Mouse (Mus musculus): ENCODE data around the gene Gm10100. TPM values are rescaled to one million over a fixed set of nuclear protein-coding genes. Genes with fewer than 3 reads are reported as not detected.
"Not testable (repeated sequence)": the region's sequence is repeated elsewhere in the genome, so short reads cannot be mapped to it uniquely, and the experiment has no call there.

The Gm10100 gene
- not detected for total RNA-seq (2021)
- long read RNA-seq, experiment 1, result 0 reads
- long read RNA-seq, experiment 2, result 0 reads

DNA sequence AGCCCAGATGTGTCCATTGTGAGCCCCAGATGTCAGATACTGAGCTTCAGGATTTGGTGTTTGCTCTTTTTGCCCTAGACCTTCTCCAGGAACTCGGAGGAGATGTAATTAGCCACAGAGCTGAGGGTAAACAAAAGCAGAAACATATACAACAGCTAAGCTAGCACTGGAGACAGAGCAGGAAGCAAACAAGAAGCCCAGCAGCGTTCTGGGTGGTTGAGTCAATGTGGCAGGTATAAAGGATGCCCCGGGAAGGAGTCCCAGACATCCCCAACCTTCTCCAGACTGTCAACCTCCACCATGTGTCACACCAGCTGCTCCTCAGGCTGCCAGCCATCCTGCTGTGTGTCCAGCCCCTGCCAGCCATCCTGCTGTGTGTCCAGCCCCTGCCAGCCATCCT lies at the start of gene Gm10100:
Gene Gm10100, plus strand, starts transcription at position 301 of the 400 bp plus-strand sequence.
- no peak for DNase-seq

DNA sequence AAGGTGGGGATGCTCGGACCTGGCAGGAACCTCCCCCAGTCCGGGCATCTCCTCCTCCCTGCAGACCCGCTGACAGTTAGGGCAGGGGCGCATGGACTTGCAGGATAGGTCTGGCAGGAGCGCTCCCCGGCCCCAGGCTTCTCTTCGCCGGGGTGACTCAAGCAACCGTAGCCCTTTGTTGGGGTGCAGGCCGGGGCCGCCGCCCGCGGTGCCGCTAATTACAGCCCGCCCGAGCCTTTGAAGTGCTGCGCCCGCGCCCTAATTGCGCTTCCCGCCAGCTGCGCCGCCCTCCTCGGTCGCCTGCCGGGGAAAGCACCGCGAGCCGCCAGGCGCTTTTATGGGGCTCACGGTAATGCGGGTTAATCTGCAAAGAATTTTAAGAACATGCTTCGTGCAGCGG lies 48.7 kb upstream of the Gm10100 start:
- DNase-seq, result no peak

DNA sequence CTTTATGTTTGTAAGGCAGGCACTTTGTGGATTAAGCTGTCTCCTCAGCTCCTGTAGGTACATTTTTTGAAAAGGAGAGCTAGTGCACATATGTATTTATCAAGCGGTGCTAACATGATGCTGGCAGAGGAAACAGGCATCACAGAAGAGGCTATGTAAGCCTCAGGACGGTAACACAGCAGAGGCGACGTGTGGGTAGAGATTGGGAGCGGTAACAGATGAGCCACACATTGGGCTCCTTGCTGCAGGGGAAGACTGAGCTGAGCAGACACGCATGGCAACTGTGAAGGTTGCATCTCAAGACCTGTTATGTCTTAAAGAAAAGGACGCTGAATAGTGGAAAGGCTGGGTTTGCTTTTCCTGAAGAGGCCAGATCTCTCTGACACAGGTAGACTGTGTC lies 43.3 kb upstream of the Gm10100 start:
- DNase-seq, result no peak

DNA sequence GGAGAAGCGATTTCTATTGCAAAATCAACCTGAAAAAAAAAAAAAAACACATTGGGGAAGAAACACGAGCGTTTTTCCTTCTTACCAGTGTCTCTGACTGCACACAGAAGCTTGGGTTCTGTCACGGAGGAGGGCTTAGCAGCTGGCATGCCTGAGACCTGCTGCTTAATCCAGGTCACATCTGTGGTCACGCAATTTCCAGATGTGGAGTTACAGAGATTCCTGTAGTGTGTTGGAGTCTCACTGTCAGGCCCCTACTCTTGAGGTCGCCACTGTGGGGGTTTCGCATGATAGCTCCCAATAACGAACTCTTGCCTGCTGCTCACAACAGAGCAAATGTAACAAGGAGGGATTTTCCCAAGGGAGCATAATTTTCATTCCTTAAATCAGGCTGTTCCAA lies 42.1 kb upstream of the Gm10100 start:
- DNase-seq, result no peak

DNA sequence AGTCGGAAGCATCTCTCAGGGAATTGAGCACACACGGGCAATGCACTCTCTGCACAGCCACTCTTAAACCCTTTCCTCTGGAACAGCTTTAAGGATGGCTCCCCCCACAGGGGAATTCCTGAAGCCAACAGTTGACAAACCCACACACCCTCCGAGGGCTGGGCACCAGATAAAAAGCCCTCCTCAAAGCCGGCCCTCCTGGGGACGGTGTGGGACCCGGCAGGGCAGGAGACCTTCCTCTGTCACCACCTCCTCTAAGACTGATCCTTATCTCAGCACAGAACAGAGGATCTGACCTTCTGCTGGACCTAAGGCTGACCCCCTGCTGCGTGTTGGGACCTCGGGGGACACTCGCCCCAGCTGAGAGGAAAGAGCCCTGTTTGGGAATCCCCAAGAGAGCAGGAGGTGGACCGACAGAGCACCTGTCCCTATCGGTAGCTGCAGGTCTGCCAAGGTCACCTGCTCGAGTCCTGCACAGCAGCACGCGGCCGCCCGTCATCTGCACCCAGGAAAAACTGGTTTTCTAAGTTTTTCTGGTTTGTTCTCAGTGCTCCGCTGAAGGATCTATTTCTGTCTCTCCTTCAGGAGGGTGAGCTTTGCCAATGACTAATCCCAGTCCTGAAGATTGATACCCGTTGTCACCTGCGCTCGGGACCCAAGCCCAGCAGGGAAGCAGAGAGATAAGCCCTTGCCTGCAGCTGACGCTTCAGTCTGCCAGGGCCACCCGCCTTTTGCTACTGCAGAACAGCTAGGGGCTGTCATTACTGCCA lies 40.2 kb upstream of the Gm10100 start, which contains the start of gene Tspear:
Gene Tspear, plus strand, starts transcription at position 675 of the 770 bp plus-strand sequence.
- peak; percentile 13 to 18 for DNase-seq

DNA sequence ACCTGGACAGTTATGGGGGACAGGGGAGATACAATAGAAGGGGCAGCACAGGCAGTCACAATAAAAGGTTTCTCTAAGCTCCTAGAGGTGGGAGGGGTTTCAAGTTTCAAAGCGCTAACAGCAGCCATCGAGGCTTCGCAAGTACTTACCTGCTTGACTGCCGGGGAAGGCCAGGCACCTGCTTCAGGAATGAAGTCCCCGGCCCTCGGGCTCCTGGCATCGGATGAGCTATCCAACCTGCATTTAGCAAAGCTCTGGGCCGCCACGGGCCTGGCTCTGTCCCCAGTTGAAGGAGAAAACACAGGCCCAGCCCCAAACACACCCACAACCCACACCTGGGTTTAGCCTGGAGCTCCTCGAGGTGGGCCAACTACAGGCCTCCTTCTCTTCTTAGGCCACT lies 39.3 kb upstream of the Gm10100 start:
- no peak for DNase-seq

DNA sequence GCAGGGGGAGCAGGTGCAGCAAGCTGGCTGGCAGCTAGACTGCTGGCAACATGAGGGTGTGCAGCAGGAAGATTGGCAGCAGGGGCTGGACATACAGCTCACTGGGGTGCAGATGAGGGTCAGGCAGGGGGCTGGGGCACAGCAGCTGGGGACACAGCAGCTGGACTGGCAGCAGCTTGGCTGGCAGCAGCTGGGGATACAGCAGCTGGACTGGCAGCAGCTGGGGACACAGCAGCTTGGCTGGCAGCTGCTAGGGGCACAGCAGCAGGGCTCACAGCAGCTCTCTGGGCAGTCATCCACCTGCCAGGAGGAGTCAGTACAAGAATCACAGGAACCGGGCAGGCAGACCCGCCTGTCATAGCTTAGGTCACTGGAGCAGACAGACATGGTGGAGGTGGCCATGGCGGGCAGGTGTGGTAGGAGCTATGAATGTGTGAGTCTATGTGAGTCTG lies 35.9 kb upstream of the Gm10100 start, which contains the start of gene Gm19402:
Gene Gm19402, minus strand, starts transcription at position 402 of the 452 bp plus-strand sequence.
- DNase-seq, result not testable (repeated sequence)

DNA sequence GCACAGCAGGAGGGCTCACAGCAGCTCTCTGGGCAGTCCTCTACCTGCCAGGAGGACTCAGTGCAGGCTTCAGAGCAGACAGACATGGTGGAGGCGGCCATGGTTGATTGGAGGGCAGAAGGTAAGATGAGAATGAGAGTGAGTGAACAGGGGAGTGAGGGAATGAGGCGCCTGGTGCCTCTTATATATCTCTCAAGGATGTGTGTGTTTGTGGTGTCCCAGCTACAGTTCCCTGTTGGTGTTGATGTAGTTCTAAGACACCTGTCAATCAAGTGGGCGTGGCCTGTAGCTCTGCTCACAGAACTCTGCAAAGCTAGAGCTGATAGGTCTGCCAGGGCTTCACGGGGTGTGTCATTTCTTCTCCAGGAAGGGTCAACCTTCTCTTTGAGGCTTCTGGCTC lies 29.2 kb upstream of the Gm10100 start, which contains the start of gene Gm9508:
Gene Gm9508, minus strand, starts transcription at position 101 of the 400 bp plus-strand sequence.
- no peak for DNase-seq

DNA sequence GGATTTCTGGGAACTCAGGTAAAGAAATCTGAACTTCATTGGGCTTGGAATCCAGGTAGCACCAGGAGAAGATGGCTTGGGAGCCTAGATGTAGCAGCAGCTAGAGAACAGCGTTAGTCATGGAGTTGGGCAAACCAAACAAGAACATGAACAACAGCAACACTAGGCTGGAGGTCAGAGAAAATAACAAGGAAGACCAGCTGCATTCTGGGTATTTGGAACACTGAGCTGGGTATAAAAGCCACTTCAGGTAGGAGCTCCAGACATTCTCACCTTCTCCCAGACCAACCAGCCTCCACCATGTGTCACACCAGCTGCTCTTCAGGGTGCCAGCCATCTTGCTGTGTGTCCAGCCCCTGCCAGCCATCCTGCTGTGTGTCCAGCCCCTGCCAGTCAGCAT lies 20.0 kb upstream of the Gm10100 start, which contains the start of gene Gm10272:
Gene Gm10272, plus strand, starts transcription at position 301 of the 400 bp plus-strand sequence.
- no peak for DNase-seq

DNA sequence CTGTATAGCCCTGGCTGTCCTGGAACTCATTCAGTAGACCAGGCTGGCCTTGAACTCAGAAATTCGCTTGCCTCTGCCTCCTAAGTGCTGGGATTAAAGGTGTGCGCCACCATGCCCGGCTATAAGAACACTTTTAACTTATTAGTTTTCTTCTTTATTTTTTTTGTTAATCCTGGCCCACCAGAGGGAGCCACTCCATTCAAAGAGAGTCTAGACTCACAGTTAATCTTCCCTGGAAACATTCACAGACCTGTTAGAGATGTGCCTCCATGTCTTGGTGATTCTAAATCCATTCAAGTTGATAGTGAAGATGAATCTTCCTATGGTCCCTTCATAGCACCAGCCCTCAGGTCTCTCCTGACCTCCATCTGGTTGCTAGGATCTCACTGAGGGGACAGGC lies 16.5 kb upstream of the Gm10100 start:
- DNase-seq, result no peak

DNA sequence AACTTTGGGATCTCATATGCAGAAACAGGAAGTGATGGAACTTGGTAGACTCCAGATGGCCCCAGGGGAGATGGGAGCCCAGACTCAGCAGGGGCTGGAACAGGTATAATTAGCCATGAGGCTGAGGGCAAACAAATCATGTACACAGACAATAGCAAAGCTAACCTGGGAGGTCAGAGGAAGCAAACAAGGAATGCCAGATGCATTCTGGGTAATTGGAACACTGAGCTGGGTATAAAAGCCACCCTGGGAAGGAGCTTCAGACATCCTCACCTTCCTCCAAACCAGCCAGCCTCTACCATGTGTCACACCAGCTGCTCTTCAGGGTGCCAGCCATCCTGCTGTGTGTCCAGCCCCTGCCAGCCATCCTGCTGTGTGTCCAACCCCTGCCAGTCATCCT lies 15.1 kb upstream of the Gm10100 start, which contains the start of gene Gm10024:
Gene Gm10024, plus strand, starts transcription at position 301 of the 400 bp plus-strand sequence.
- DNase-seq, result not testable (repeated sequence)

DNA sequence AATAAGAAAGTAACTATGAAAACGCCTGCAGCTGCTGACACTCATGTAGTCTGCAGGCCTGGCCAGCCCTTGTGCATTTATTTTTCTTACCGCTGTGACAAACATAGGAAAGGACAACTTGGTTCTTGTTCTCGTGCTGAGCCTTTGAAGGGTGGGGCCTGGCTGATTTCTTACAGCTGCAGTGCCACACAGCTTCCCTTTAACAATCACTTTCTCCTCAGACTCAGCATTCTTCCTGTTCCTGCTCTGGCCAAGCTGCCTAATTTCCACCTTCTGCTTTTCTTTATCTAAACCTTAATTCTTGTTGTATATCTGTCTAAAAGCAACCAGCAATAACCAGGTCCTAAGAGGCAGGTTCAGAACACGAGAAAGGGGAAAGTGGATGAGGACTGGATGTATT lies 12.6 kb upstream of the Gm10100 start:
- DNase-seq, result peak in 1 of 2 experiments; percentile 5

DNA sequence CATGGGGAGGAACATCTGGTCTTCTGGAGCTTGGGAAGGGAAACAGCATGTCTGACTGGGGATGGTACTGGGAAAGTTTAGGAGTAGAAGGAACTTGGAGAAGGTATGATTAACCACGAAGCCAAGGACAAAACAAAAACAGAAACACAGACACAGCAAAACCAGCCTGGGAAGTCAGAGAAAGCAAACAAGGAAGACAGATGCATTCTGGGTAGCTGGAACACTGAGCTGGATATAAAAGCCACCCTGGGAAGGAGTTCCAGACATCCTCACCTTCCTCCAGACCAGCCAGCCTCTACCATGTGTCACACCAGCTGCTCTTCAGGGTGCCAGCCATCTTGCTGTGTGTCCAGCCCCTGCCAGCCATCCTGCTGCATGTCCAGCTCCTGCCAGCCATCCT lies 10.8 kb upstream of the Gm10100 start, which contains the start of gene Gm10142:
Gene Gm10142, plus strand, starts transcription at position 301 of the 400 bp plus-strand sequence.
- no peak for DNase-seq

DNA sequence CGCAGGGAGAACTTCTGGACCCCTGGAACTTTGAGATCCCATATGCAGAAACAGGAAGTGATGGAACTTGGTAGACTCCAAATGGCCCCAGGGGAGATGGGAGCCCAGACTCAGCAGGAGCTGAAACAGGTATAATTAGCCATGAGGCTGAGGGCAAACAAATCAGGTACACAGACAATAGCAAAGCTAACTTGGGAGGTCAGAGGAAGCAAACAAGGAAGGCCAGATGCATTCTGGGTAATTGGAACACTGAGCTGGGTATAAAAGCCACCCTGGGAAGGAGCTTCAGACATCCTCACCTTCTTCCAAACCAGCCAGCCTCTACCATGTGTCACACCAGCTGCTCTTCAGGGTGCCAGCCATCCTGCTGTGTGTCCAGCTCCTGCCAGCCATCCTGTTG lies 6.0 kb upstream of the Gm10100 start, which contains the start of gene Krtap12-1:
Gene Krtap12-1, plus strand, starts transcription at position 301 of the 400 bp plus-strand sequence.
- not testable (repeated sequence) for DNase-seq

DNA sequence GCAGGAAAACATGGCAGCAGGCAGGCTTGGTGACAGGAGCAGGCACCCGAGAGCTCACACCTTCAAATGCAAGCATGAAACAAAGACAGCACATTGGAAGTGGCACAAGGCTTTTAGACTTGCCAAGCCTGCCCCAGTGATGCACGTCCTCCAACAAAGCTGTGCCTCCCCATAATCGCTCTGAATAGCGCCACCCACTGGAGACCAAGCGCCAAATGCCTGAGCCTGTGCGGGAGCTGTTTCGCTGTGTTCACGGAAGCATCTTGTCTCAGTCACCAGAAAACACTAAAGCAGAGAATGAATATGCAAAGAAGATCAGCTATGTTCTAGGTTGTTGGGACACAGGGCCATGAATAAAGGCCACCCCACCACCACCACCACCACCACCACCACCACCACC lies 1.4 kb upstream of the Gm10100 start:
- no peak for DNase-seq

DNA sequence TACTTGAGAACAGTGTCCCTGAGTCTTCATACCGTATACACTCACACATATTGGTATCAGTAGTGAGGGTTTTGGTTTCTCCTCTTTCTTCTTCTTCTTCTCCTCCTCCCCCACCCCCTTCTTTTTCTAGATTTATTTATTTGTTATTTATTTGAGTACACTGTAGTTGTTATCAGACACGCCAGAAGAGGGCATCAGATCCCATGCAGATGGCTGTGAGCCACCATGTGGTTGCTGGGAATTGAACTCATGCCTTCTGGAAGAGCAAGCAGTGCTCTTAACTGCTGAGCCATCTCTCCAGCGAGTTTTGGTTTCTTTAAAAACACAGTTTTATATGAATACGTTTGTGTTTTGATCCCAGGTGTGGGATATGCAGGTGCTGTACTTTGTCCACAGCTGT lies 2.0 kb downstream of the Gm10100 start:
- DNase-seq, result no peak

DNA sequence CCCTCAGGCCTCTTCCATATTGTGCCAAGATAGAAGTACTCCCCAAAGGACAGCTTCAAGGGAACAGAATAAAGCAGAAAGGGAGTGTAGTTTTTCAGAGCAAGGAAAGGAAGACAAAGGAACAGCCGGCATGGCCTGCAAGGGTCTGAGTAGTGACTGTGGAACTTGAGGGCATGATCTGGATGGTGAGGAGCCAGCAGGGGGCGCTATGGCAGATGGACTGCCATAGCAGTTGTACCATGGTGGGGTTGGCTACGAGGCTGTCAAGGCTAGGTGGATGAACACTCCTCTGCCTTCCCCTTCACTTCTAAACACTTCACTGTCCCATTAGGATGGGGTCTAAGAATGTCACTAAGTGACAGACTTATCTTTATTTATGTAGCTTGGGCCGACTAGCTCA lies 3.0 kb downstream of the Gm10100 start:
- DNase-seq, result peak in 1 of 2 experiments; percentile 10

DNA sequence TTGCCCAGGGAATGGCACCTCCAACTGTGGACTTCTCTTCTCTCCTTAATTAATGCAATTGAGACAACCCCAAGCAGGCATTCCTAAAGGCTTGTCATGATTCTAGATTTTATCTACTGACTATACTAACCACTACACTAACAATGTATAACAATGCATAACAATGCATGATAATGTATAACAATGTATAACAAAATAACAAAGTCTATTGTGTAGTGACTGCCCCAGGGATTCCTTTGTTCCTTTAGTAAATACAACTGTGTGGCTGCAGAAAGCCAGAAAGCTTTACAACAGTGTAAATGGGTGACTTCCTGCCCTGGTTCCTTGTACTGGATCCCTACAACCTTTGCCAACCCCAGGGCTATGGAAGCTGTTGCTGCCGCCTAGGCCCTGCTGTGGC lies 9.6 kb downstream of the Gm10100 start:
- DNase-seq, result no peak

DNA sequence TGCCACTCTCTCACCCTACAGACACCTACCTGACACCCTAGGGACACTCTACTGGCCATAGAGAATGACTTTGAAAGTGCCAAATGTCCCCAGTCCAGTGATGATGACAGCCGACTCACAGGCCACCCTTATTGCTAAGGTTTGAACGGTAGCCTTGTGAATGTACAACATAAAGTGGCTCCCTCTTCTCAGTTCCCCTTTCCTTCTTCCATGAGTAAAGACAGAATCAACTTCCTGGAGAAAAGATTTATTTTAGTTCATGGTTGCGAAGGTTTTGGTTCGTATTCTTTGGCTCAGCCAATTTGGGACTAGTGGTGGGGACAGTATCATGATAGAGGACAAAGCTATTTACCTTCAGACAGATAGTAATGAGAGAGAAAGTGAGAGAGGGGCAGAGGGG lies 12.6 kb downstream of the Gm10100 start:
- no peak for DNase-seq

DNA sequence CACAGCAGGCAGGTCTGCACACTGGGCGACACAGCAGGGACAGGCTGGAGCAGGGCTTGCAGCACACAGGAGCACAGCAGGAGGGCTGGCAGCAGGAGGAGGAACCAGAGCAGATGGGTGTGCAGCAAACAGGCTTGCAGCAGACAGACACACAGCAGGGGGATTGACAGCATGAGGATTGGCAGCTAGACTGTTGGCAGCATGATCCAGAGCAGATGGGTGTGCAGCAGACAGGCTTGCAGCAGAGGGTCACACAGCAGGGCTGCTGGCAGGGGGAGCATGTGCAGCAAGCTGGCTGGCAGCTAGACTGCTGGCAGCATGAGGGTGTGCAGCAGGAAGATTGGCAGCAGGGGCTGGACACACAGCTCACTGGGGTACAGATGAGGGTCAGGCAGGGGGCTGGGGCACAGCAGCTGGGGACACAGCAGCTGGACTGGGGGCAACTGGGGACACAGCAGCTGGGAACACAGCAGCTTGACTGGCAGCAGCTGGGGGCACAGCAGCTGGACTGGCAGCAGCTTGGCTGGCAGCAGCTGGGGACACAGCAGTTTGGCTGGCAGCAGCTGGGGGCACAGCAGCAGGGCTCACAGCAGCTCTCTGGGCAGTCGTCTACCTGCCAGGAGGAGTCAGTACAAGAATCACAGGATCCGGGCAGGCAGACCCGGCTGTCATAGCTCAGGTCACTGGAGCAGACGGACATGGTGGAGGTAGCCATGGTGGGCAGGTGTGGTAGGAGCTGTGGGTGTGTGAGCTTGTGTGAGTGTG lies 15.8 kb downstream of the Gm10100 start, which contains the start of gene Gm18596:
Gene Gm18596, minus strand, starts transcription at position 715 of the 765 bp plus-strand sequence.
- DNase-seq, result not testable (repeated sequence)

DNA sequence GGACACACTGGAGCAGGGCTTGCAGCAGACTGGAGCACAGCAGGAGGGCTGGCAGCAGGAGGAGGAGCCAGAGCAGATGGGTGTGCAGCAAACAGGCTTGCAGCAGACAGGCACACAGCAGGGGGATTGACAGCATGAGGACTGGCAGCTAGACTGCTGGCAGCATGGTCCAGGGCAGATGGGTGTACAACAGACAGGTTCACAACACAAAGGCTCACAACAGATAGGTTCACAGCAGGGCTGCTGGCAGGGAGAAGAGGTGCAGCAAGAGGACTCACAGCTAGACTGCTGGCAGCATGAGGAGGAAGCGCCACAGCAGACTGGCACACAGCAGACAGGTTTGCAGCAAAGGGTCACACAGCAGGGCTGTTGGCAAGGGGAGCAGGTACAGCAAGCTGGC lies 24.4 kb downstream of the Gm10100 start:
- DNase-seq, result not testable (repeated sequence)

DNA sequence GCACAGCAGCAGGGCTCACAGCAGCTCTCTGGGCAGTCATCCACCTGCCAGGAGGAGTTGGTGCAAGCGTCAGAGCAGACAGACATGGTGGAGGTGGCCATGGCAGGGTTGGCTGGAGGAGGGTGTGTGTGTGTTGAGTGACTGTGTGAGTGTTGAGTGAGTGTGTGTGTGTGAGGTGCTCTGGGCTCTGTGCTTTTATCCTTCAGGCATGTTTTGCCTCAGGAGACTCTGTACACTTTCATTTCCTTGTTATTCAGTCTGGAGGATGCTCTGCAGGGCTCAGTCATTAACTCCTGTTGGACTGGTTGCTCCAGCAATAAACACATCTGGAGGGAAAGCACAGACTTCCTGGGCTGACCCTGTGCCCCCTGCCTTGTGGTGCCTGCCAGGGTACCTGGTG lies 25.0 kb downstream of the Gm10100 start, which contains the start of gene Gm9736:
Gene Gm9736, minus strand, starts transcription at position 101 of the 400 bp plus-strand sequence.
- DNase-seq, result not testable (repeated sequence)
